Mouse (Mus musculus) hindbrain, embryonic 11.5 days (tissue): ENCODE data around the gene Cel. TPM values are rescaled to one million over a fixed set of nuclear protein-coding genes. Genes with fewer than 3 reads are reported as not detected.

Source experiments
- ATAC-seq: fragments of 200-750 bp; cut with Nextera tagmentation; 2 replicates; pipeline ENCODE4 v1.8.0; 2017; ENCODE audit warnings: mild to moderate bottlenecking, moderate TSS enrichment, moderate library complexity; ENCODE audit not compliant: low FRiP score
- DNase-seq: peaks from one replicate; pipeline ENCODE4 v3.0.0-alpha.2; 2015; ENCODE audit warnings: low spot score
- H3K27ac ChIP-seq: fragments of 300-500 bp; sonication (generic); 2 replicates; pipeline ENCODE4 v1.5.1; 2014; ENCODE audit warnings: mild to moderate bottlenecking, low read depth, low read length
- H3K27me3 ChIP-seq: fragments of 300-500 bp; sonication (generic); 2 replicates; pipeline ENCODE4 v1.6.1; 2014; ENCODE audit warnings: mild to moderate bottlenecking, low read length, moderate library complexity, mixed read lengths; ENCODE audit not compliant: control insufficient read depth, insufficient read depth
- H3K36me3 ChIP-seq: fragments of 300-500 bp; sonication (generic); 2 replicates; pipeline ENCODE4 v1.6.1; 2014; ENCODE audit warnings: mild to moderate bottlenecking, low read length, moderate library complexity, mixed read lengths; ENCODE audit not compliant: control insufficient read depth, insufficient read depth
- H3K4me1 ChIP-seq: fragments of 300-500 bp; sonication (generic); replicated peaks from 2 replicates; pipeline ENCODE4 v1.6.1; 2014; ENCODE audit warnings: low read length, mixed read lengths; ENCODE audit not compliant: control insufficient read depth, insufficient read depth
- H3K4me2 ChIP-seq: fragments of 300-500 bp; sonication (generic); replicated peaks from 2 replicates; pipeline ENCODE4 v1.6.1; 2014; ENCODE audit warnings: mild to moderate bottlenecking, low read depth, low read length
- H3K4me3 ChIP-seq: fragments of 300-500 bp; sonication (generic); 2 replicates; pipeline ENCODE4 v1.5.1; 2014; ENCODE audit warnings: low read depth, low read length
- H3K9ac ChIP-seq: fragments of 300-500 bp; sonication (generic); 2 replicates; pipeline ENCODE4 v1.6.1; 2014; ENCODE audit warnings: low read depth, low read length
- H3K9me3 ChIP-seq: fragments of 300-500 bp; sonication (generic); 2 replicates; pipeline ENCODE4 v1.6.1; 2016; ENCODE audit warnings: low read length; ENCODE audit not compliant: control insufficient read depth
- WGBS: fragments of 180-500 bp; shearing (Covaris S2); extraction: QIAGEN DNeasy Blood & Tissue Kit; methylation state at CpG from one replicate; pipeline ENCODE4 v1.1.7; 2014; 5-methylcytosine and 5-hydroxymethylcytosine counted together
- polyA plus RNA-seq: library from polyadenylated mRNA; unstranded; fragments of >200 nt; fragmentation: Nextera tagmentation; extraction: Ambion mirVana; gene quantifications from 2 replicates; pipeline ENCODE4 v1.2.1, GENCODE M21; 2014

Cel gene
- polyA plus RNA-seq, 1 experiment from 2014 or later = not detected

GRCm38 (mm10) chr2:28569903-28570302 is 6.7 kb upstream of the Cel start:
- no peak overlapping the region for H3K4me3 ChIP-seq
- WGBS = 67% methylated on average over 2 of the region's 3 CpGs
- H3K27ac ChIP-seq = no peak overlapping the region
- no peaks in the 10 kb centered on the region for H3K4me1 ChIP-seq
- no peak overlapping the region for H3K4me2 ChIP-seq
- H3K9me3 ChIP-seq = no peaks in the 10 kb centered on the region
- H3K36me3 ChIP-seq = peaks cover 18% of the 10 kb centered on the region
- no peaks in the 10 kb centered on the region for H3K27me3 ChIP-seq
- ATAC-seq = no peak
- no peak for DNase-seq
- H3K9ac ChIP-seq = no peak overlapping the region

GRCm38 (mm10) chr2:28566545-28566944 is 3.3 kb upstream of the Cel start:
- no peak overlapping the region for H3K4me2 ChIP-seq
- WGBS = 64% methylated on average over 5 of the region's 5 CpGs
- no peak overlapping the region for H3K27ac ChIP-seq
- no peak for DNase-seq
- no peaks in the 10 kb centered on the region for H3K9me3 ChIP-seq
- H3K27me3 ChIP-seq = no peaks in the 10 kb centered on the region
- peaks cover 13% of the 10 kb centered on the region for H3K36me3 ChIP-seq
- no peaks in the 10 kb centered on the region for H3K4me1 ChIP-seq
- no peak for ATAC-seq
- no peak overlapping the region for H3K4me3 ChIP-seq
- H3K9ac ChIP-seq = no peak overlapping the region

- no peaks in the 10 kb centered on the region for H3K27me3 ChIP-seq
- 88% methylated on average over 4 of the region's 4 CpGs for WGBS
- peaks cover 5% of the 10 kb centered on the region; the same call in 1 of the 2 replicates for H3K36me3 ChIP-seq
- no peak overlapping the region for H3K27ac ChIP-seq
- DNase-seq (no peak), ATAC-seq (no peak)
- H3K4me2 ChIP-seq = no peak overlapping the region
- H3K9ac ChIP-seq = no peak overlapping the region
- no peaks in the 10 kb centered on the region for H3K4me1 ChIP-seq
- no peaks in the 10 kb centered on the region for H3K9me3 ChIP-seq
- H3K4me3 ChIP-seq = no peak overlapping the region
Observed at GRCm38 (mm10) chr2:28564380-28564779, 1.2 kb upstream of the Cel start.

GRCm38 (mm10) chr2:28563830-28564229 is 627 bp upstream of the Cel start:
- H3K4me2 ChIP-seq = no peak overlapping the region
- DNase-seq = no peak
- H3K4me1 ChIP-seq = no peaks in the 10 kb centered on the region
- H3K9ac ChIP-seq = no peak overlapping the region
- H3K27me3 ChIP-seq = no peaks in the 10 kb centered on the region
- H3K36me3 ChIP-seq = peaks cover 5% of the 10 kb centered on the region; the same call in 1 of the 2 replicates
- H3K9me3 ChIP-seq = no peaks in the 10 kb centered on the region
- H3K27ac ChIP-seq = no peak overlapping the region
- ATAC-seq = no peak
- no peak overlapping the region for H3K4me3 ChIP-seq

- H3K4me3 ChIP-seq = no peak overlapping the region
- DNase-seq (no peak), ATAC-seq (no peak)
- no peaks in the 10 kb centered on the region for H3K4me1 ChIP-seq
- no peaks in the 10 kb centered on the region for H3K9me3 ChIP-seq
- no peaks in the 10 kb centered on the region for H3K27me3 ChIP-seq
- no peak overlapping the region for H3K9ac ChIP-seq
- H3K36me3 ChIP-seq = no peaks in the 10 kb centered on the region; the same call in 1 of the 2 replicates
- H3K27ac ChIP-seq = no peak overlapping the region
- H3K4me2 ChIP-seq = no peak overlapping the region
- 87% methylated on average over 5 of the region's 5 CpGs for WGBS
Observed at GRCm38 (mm10) chr2:28557452-28557851, 5.8 kb downstream of the Cel start.

GRCm38 (mm10) chr2:28552301-28552700 is 10.9 kb downstream of the Cel start:
- H3K4me1 ChIP-seq = no peaks in the 10 kb centered on the region
- H3K4me3 ChIP-seq = no peak overlapping the region
- H3K27me3 ChIP-seq = no peaks in the 10 kb centered on the region
- H3K27ac ChIP-seq = no peak overlapping the region
- no peak for DNase-seq
- ATAC-seq = no peak
- no peak overlapping the region for H3K4me2 ChIP-seq
- 94% methylated on average over 5 of the region's 5 CpGs for WGBS
- H3K9me3 ChIP-seq = no peaks in the 10 kb centered on the region
- no peak overlapping the region for H3K9ac ChIP-seq
- peaks cover 21% of the 10 kb centered on the region for H3K36me3 ChIP-seq

- no peak overlapping the region for H3K4me3 ChIP-seq
- H3K36me3 ChIP-seq = peaks cover 35% of the 10 kb centered on the region
- no peak overlapping the region for H3K4me2 ChIP-seq
- H3K27me3 ChIP-seq = no peaks in the 10 kb centered on the region
- H3K9ac ChIP-seq = no peak overlapping the region
- no peak for DNase-seq
- no peaks in the 10 kb centered on the region for H3K4me1 ChIP-seq
- WGBS = 88% methylated on average over 13 of the region's 13 CpGs
- H3K9me3 ChIP-seq = no peaks in the 10 kb centered on the region
- H3K27ac ChIP-seq = no peak overlapping the region
- no peak for ATAC-seq
Observed at GRCm38 (mm10) chr2:28549157-28549556, 14.0 kb downstream of the Cel start.

GRCm38 (mm10) chr2:28547237-28548172 is 15.7 kb downstream of the Cel start:
- H3K27ac ChIP-seq = no peak overlapping the region
- H3K27me3 ChIP-seq = no peaks in the 10 kb centered on the region
- H3K9me3 ChIP-seq = no peaks in the 10 kb centered on the region
- H3K4me1 ChIP-seq = no peaks in the 10 kb centered on the region
- ATAC-seq (peak; percentile 52; the same call in 1 of the 2 replicates), DNase-seq (peak; percentile 88)
- WGBS = 52% methylated on average over 11 of the region's 11 CpGs
- H3K4me2 ChIP-seq = no peak overlapping the region
- H3K4me3 ChIP-seq = no peak overlapping the region
- H3K36me3 ChIP-seq = peaks cover 38% of the 10 kb centered on the region
- H3K9ac ChIP-seq = no peak overlapping the region

GRCm38 (mm10) chr2:28546560-28546959 is 16.6 kb downstream of the Cel start:
- Histone ChIP-seq H3K9ac (no peak overlapping the region), H3K27ac (no peak overlapping the region), H3K36me3 (peaks cover 35% of the 10 kb centered on the region), H3K9me3 (no peaks in the 10 kb centered on the region), H3K4me2 (no peak overlapping the region), H3K4me3 (no peak overlapping the region), H3K4me1 (no peaks in the 10 kb centered on the region), H3K27me3 (no peaks in the 10 kb centered on the region)
- no peak for ATAC-seq
- no peak for DNase-seq
- 73% methylated on average over 6 of the region's 6 CpGs for WGBS
